Mouse (Mus musculus) frontal cortex, postnatal 14 days (tissue): Measurements from ENCODE around the gene Mrps33.

Experiments used
- DNase-seq, 2 experiments: peaks; one replicate each; pipeline ENCODE4 v3.0.0; 2022; ENCODE audit warnings: low spot score in 2 of 2

The Mrps33 gene

GRCm38 (mm10) chr6:39810612-39811116 lies at the start of gene Mrps33:
TSS of gene Mrps33 (minus strand) at chr6:39810988.
- DNase-seq: peak; percentile 90 to 95

- DNase-seq: no peak
Measured at GRCm38 (mm10) chr6:39849667-39850066, 38.9 kb upstream of the Mrps33 start.

DNA sequence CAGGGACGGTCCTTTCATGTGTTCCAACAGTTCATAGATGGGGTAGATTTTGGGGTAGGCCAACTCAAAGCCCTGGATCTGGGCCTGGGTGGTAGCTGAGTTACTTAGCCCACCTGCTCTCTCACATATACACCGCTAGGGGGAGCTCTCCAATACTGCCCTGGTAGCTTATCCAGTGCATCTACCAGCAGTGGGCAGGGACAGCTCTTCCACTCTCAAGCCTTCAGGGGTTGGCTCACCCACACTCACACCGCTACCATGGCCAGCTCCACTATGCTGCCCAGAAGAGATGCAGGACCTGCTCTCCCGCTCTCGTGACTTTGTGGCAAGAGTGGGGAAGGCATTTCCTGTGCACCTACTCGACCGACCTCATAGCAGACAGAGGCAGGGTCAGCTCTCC lies 38.0 kb upstream of the Mrps33 start:
- no peak for DNase-seq

GRCm38 (mm10) chr6:39847538-39847937 lies 36.8 kb upstream of the Mrps33 start:
- DNase-seq: no peak

- DNase-seq: no peak
Measured at GRCm38 (mm10) chr6:39843698-39844342, 33.0 kb upstream of the Mrps33 start.

GRCm38 (mm10) chr6:39828736-39829135 lies 17.9 kb upstream of the Mrps33 start:
- DNase-seq: no peak

- no peak for DNase-seq
Measured at GRCm38 (mm10) chr6:39821241-39821640, 10.5 kb upstream of the Mrps33 start.

DNA sequence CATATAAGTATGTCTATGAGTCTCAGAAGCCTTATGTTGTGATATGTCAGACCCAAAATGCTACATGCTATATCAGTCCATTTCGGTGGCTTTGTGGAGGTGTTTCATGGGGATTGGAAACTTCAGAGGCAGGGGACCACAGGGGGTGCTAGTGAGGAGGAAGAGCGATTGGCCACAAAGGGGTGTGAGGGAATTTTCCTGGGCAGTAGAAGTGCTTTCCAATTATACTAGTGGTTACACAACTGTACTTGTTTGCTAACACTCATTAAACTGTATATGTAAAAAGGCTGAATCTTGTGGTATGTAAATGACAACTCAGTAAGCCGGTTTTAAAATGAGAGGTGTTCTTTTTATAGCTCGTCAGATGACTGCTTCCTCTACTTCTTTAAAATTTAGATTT lies 8.1 kb upstream of the Mrps33 start:
- no peak for DNase-seq

- DNase-seq: no peak
Measured at GRCm38 (mm10) chr6:39808511-39808910, 2.3 kb downstream of the Mrps33 start.

DNA sequence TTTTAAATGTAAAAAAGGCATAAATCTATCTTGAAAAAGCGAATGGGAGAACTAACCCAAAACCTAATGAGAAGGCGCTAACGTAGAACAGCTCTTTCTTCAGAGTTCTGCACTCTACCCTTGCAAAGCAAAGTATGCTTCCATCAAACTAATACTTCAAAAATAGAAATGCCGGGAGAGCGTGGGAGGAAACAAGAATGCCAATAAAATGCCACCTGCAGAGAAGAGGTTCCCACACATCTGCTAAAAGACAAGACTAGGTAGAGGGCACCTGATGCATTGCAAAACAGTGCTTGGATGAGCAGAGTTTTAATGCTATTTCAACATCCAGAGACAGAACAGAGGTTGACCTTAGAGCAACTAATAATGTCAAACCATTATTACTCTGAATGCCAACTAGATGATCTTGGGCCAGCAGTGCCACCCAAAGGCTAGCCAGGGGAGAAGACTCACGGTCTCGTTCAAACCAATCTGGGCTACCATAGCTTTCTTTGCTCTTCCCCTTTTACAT lies 3.7 kb downstream of the Mrps33 start:
- no peak for DNase-seq

GRCm38 (mm10) chr6:39806336-39806735 lies 4.5 kb downstream of the Mrps33 start:
- DNase-seq: no peak

DNA sequence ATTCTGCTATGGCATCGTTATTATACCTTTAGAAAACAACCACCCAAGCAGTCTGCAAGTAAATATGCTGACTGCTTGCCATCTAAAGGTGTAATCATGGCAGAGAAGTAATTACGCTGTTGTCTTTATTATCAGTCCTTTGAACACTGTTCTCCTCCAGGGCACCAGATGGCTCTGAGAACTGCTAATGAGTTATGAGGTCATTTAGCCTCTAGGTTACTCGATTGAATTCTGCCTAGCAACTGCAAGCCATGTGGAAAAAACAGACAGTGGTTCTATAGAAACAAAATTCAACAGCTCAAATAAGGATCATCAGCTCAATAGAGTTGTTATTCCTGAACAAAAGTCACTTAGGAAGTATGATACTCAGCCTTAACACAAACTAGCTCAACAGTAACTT lies 4.9 kb downstream of the Mrps33 start:
- no peak for DNase-seq

- no peak for DNase-seq
Measured at GRCm38 (mm10) chr6:39800977-39801376, 9.8 kb downstream of the Mrps33 start.

GRCm38 (mm10) chr6:39797076-39797475 lies 13.7 kb downstream of the Mrps33 start:
- no peak for DNase-seq

DNA sequence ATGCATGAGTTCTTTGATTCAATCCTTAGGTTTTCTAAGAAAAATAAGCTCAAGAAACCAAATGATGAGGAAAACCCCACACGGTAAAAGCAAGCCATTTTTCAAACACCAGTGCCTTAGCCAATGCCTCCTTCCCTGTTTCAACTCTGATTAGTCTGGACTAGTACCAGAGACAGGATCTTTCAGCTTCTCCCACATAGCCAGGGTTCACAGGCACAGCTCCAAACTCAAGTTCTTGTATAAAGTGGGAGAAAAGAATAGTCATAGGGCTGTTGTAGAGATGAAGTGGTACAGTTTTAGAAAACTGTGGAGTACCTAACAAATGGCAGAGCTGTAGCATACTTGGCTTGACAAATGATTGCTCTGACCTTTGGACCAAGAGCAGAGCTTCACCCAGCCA lies 14.6 kb downstream of the Mrps33 start:
- DNase-seq: no peak

DNA sequence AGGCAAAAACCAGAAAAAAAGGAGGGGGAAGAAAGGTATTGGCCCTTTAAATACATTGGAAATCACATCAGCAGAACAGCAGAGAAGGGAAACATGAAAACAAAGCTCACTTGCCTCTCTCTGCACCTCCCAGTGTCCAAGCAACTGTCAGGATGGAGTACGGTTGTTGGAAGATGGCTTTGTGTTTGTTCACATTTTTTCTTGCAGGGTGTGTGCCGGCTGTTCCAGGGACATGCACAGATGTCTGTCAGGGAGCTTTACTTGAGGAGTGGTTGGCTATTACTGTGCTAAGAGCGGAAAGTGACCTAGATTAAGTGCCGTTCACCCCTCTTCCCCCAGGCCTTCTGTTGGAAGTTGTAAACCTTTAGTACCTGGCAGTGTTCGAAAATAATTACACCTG lies 19.0 kb downstream of the Mrps33 start:
- no peak for DNase-seq

DNA sequence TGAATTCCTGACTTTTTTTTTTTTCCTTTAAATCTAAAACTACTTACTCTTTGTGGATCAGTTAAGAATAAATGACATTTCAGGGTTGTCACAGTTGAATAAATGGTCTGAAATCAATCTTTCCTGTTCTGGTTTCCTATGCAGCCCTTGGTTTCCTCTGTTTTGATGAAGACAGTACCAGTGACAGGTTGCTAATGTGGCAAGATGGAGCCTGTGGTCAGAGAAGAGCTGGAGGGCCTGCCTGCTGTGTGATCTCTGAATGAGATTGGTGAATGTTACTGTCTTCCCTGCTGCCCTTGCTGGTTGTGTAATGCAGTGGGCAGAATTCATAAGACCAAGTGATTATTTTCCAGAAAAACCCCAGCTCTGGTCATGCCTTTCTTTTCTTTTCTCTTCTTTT lies 22.4 kb downstream of the Mrps33 start:
- DNase-seq: no peak

DNA sequence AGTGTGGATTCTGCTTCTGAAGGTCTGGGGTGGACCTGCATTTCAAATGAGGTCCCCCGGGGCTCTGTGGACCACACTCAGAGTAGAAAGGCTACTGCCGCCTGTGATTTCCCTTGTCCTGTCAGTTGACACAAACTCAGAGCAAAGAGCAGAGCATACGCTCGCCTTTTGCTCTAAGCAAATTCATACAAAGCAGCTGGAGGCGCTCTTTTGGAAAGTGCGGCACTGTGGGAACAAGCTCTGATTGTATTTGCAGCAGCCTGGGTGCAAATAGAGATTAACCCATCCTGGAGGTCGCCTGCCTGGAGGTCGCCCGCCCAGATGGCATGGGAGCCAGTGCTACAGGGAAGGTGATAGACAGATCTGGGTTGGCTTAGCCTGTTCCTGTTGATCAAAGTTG lies 23.0 kb downstream of the Mrps33 start:
- no peak for DNase-seq

DNA sequence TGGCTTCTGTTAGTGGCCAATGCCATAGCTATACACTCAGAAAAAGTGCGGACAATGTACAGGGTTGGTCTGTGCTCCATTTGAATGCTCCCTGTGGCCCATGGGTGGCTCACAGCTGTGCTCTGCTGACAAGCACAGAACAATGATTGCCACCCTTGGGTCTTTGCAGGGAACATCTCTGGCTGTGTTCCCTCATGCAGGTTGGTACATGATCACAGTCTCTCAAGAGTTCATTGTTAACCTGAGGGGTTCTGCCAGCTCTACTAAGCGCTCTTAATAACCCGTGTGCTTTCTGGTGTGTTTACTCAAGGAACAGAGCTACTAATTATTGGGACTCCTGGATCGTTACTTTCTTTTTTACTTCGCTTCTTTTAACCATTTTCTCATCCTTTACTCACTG lies 24.8 kb downstream of the Mrps33 start:
- no peak for DNase-seq

GRCm38 (mm10) chr6:39783521-39783920 lies 27.3 kb downstream of the Mrps33 start:
- no peak for DNase-seq

GRCm38 (mm10) chr6:39782618-39783017 lies 28.2 kb downstream of the Mrps33 start:
- no peak for DNase-seq

DNA sequence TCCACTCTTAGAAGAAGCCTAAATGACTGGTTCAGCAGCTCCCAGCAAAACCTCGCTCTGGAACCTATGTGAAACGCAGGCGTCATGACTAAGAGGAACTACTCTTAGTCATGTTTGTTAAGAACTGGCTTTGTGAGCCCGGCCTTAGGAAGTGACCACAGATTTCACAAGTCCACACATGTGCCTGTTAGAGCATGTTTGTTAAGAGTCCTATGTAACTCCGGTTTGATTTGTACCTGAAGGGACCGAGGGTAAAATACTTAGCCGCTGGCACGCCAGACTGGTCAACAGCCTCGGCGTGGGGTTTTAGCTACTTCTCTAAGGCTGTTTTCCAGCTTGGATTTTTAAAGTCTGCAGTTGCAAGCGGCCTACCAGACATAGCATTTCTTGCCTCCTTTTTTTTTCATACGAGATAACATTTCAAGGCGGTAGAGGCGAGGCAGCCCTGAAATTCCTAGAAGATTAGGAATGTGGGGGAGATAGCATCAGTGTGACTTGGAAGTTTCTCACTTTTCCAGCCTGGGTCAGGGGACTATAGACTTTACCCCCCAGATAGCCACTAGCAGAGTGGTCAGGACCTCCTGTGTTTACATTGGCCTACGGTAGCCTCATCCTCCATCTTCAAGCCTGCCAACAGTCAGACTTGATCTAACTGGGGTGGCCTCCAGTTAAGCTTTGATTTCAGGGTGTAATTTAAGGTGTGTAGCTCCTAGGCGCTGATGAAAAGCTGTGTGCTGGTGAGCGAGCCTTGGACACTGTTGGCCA lies 28.8 kb downstream of the Mrps33 start:
- no peak for DNase-seq
